Mouse (Mus musculus): ENCODE measurements around the gene Gm20894. TPM values are rescaled to one million over a fixed set of nuclear protein-coding genes. Genes with fewer than 3 reads are reported as not detected.
"Not testable (repeated sequence)": the region's sequence is repeated elsewhere in the genome, so short reads cannot be mapped to it uniquely, and the experiment has no call there.

Gm20894 gene
- not detected in 2 replicates for polyA plus RNA-seq (2014; fragmentation: Nextera tagmentation; extraction: Ambion mirVana)

- H3K4me3 ChIP-seq (ENCODE audit: control insufficient read depth in 1 of 2, insufficient read depth in 1 of 2, low read depth in 1 of 2, low read length in 2 of 2); H3K9me3 ChIP-seq (ENCODE audit: control insufficient read depth, low read length); H3K4me2 ChIP-seq (ENCODE audit: low read length); H3K4me1 ChIP-seq (ENCODE audit: control insufficient read depth in 2 of 2, insufficient read depth in 2 of 2, low read length in 2 of 2); H3K27me3 ChIP-seq (ENCODE audit: control insufficient read depth, insufficient read depth, low read length); H3K9ac ChIP-seq (ENCODE audit: low read length); ATAC-seq (ENCODE audit: insufficient number of reproducible peaks, insufficient read depth, low FRiP score, low read depth); H3K36me3 ChIP-seq (ENCODE audit: control insufficient read depth, insufficient read depth, low read length); H3K27ac ChIP-seq (replicated peaks in 1 of 2; ENCODE audit: control insufficient read depth in 1 of 2, insufficient read depth in 1 of 2, low read depth in 2 of 2, low read length in 2 of 2): not testable (repeated sequence)
- WGBS: no CpG with 5 or more reads among the region's 5 CpGs
Measured at GRCm38 (mm10) chrY:28271412-28271811, at the start of gene Gm20894. TSS of gene Gm20894 (minus strand) at chrY:28271512.
